Mouse (Mus musculus) thymus, postnatal 14 days (tissue): ENCODE results near the gene Trpm8.
A peak's percentile ranks its signal among the peaks of the same experiment; 100 is the strongest.

ENCODE experiments used
- DNase-seq: peaks from one replicate; pipeline ENCODE4 v3.0.0; 2021

The Trpm8 gene

GRCm38 (mm10) chr1:88277098-88277817, at the start of gene Trpm8, which contains the start of gene Hjurp:
TSS of gene Trpm8 (plus strand) at chr1:88277661.
TSS of gene Hjurp (minus strand) at chr1:88277633.
- DNase-seq, result peak; percentile 100

GRCm38 (mm10) chr1:88228121-88228520, 49.3 kb upstream of the Trpm8 start:
- DNase-seq, result no peak

GRCm38 (mm10) chr1:88229566-88229965, 47.9 kb upstream of the Trpm8 start:
- DNase-seq, result no peak

GRCm38 (mm10) chr1:88229986-88230385, 47.5 kb upstream of the Trpm8 start:
- no peak for DNase-seq

GRCm38 (mm10) chr1:88230421-88230820, 47.0 kb upstream of the Trpm8 start:
- no peak for DNase-seq

- no peak for DNase-seq
These were observed 46.3 kb upstream of the Trpm8 start for GRCm38 (mm10) chr1:88230981-88231802.

- DNase-seq, result no peak
These were observed 45.5 kb upstream of the Trpm8 start for GRCm38 (mm10) chr1:88231803-88232499.

GRCm38 (mm10) chr1:88232664-88233380, 44.6 kb upstream of the Trpm8 start:
- DNase-seq, result no peak

GRCm38 (mm10) chr1:88233421-88234247, 43.8 kb upstream of the Trpm8 start:
- DNase-seq, result no peak

- no peak for DNase-seq
These were observed 43.2 kb upstream of the Trpm8 start for GRCm38 (mm10) chr1:88234248-88234610.

GRCm38 (mm10) chr1:88234646-88235045, 42.8 kb upstream of the Trpm8 start:
- DNase-seq, result no peak

- DNase-seq, result no peak
These were observed 42.2 kb upstream of the Trpm8 start for GRCm38 (mm10) chr1:88235046-88235893.

- no peak for DNase-seq
These were observed 41.5 kb upstream of the Trpm8 start for GRCm38 (mm10) chr1:88235894-88236415.

- no peak for DNase-seq
These were observed 40.1 kb upstream of the Trpm8 start for GRCm38 (mm10) chr1:88237311-88237710.

- no peak for DNase-seq
These were observed 38.7 kb upstream of the Trpm8 start for GRCm38 (mm10) chr1:88238771-88239170.

- DNase-seq, result no peak
These were observed 37.4 kb upstream of the Trpm8 start for GRCm38 (mm10) chr1:88240072-88240471.

GRCm38 (mm10) chr1:88240579-88240978, 36.9 kb upstream of the Trpm8 start:
- no peak for DNase-seq

GRCm38 (mm10) chr1:88243861-88244260, 33.6 kb upstream of the Trpm8 start:
- no peak for DNase-seq

GRCm38 (mm10) chr1:88245881-88246280, 31.6 kb upstream of the Trpm8 start:
- DNase-seq, result no peak

- DNase-seq, result no peak
These were observed 31.1 kb upstream of the Trpm8 start for GRCm38 (mm10) chr1:88246386-88246785.

GRCm38 (mm10) chr1:88247660-88248059, 29.8 kb upstream of the Trpm8 start:
- DNase-seq, result no peak
